Mouse (Mus musculus): ENCODE results near the gene Gm37240.

- TF ChIP-seq CHD2 (IDR thresholded peaks at IDR 0.05; ENCODE audit: low read depth, low read length) (no peak), MAFK (IDR thresholded peaks at IDR 0.05; ENCODE audit: insufficient read depth, low read depth, low read length) (no peak), ZNF384 (IDR thresholded peaks at IDR 0.05; ENCODE audit: low read depth, low read length) (no peak), HCFC1 (IDR thresholded peaks at IDR 0.05; ENCODE audit: borderline replicate concordance, insufficient read depth, low read length) (no peak)
Observed at GRCm38 (mm10) chr3:84558301-84558700, 1329.0 kb downstream of the Gm37240 start.

Measured in ES-E14 (cell line).